Mouse (Mus musculus) lung, embryonic 14.5 days (tissue): ENCODE results near the gene Pnldc1. TPM values are rescaled to one million over a fixed set of nuclear protein-coding genes. Genes with fewer than 3 reads are reported as not detected.
"Not testable (repeated sequence)": the region's sequence is repeated elsewhere in the genome, so short reads cannot be mapped to it uniquely, and the experiment has no call there.

Experiments
- ATAC-seq: fragments of 200-750 bp; cut with Nextera tagmentation; 2 replicates; pipeline ENCODE4 v1.8.0; 2017; ENCODE audit warnings: mild to moderate bottlenecking, moderate TSS enrichment, moderate library complexity; ENCODE audit not compliant: insufficient read depth
- DNase-seq: peaks from one replicate; pipeline ENCODE4 v3.0.0-alpha.2; 2015
- H3K27ac ChIP-seq: fragments of 300-500 bp; sonication (generic); 2 replicates; pipeline ENCODE4 v1.5.1; 2014; ENCODE audit warnings: low read depth, mild to moderate bottlenecking, moderate library complexity
- H3K27me3 ChIP-seq: fragments of 300-500 bp; sonication (generic); 2 replicates; pipeline ENCODE4 v1.6.1; 2014; ENCODE audit warnings: low read length, control low read depth; ENCODE audit not compliant: insufficient read depth
- H3K36me3 ChIP-seq: fragments of 300-500 bp; sonication (generic); 2 replicates; pipeline ENCODE4 v1.6.1; 2014; ENCODE audit warnings: control low read depth; ENCODE audit not compliant: insufficient read depth
- H3K4me1 ChIP-seq: fragments of 300-500 bp; sonication (generic); 2 replicates; pipeline ENCODE4 v1.6.1; 2014; ENCODE audit warnings: antibody characterized with exemption, control low read depth; ENCODE audit not compliant: insufficient read depth
- H3K4me2 ChIP-seq: fragments of 300-500 bp; sonication (generic); 2 replicates; pipeline ENCODE4 v1.6.1; 2014; ENCODE audit warnings: mild to moderate bottlenecking
- H3K4me3 ChIP-seq: fragments of 300-500 bp; sonication (generic); 2 replicates; pipeline ENCODE4 v1.5.1; 2014; ENCODE audit warnings: low read depth, low read length
- H3K9ac ChIP-seq: fragments of 300-500 bp; sonication (generic); 2 replicates; pipeline ENCODE4 v1.6.1; 2014
- H3K9me3 ChIP-seq: fragments of 300-500 bp; sonication (generic); 2 replicates; pipeline ENCODE4 v1.6.1; 2016; ENCODE audit warnings: low read depth, low read length, control low read depth
- CTCF ChIP-seq: IDR thresholded peaks from 2 replicates; pipeline ENCODE4 v1.5.1; 2016; ENCODE audit warnings: antibody characterized with exemption, low read depth
- WGBS: fragments of 180-500 bp; shearing (Covaris S2); extraction: QIAGEN DNeasy Blood & Tissue Kit; methylation state at CpG from one replicate; pipeline ENCODE4 v1.1.7; 2014; 5-methylcytosine and 5-hydroxymethylcytosine counted together
- polyA plus RNA-seq: library from polyadenylated mRNA; unstranded; fragments of >200 nt; fragmentation: Nextera tagmentation; extraction: Ambion mirVana; gene quantifications from 2 replicates; pipeline ENCODE4 v1.2.1, GENCODE M21; 2014

The Pnldc1 gene
- polyA plus RNA-seq, 1 experiment from 2014 or later, result 1.4 TPM

DNA sequence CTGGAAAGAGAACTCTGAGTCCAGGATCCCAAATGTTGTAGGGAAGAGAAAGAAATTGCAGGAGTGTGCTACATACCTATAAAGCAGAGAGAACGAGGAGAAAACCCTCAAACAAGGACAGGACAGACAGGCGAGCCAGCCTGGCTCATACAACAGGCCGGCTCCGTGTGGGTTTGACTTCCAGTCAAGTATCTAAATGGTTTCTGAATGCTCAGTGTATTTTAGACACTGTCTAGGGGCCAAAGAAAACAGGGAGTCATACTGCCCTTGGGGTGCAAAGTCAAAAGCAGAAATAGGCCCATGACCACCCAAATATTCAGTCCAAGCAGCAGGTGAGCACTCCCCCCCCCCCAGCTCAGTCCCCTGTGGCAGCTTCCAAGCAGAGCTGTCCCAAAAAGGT lies 4.2 kb downstream of the Pnldc1 start:
- Histone ChIP-seq H3K9ac (no peak overlapping the region), H3K4me3 (no peak overlapping the region), H3K4me2 (no peak overlapping the region), H3K36me3 (peaks cover 13% of the 10 kb centered on the region), H3K9me3 (no peaks in the 10 kb centered on the region), H3K4me1 (no peaks in the 10 kb centered on the region), H3K27ac (no peak overlapping the region), H3K27me3 (no peaks in the 10 kb centered on the region)
- DNase-seq (no peak), ATAC-seq (no peak)
- TF ChIP-seq CTCF, result no peak
- 76% methylated on average over 4 of the region's 4 CpGs for WGBS

GRCm38 (mm10) chr17:12904349-12904748 lies 5.7 kb downstream of the Pnldc1 start:
- Histone ChIP-seq H3K27me3 (no peaks in the 10 kb centered on the region), H3K36me3 (0 out of 2 replicates have a peak, but pooled peaks cover 10% of the 10 kb centered on the region), H3K4me3 (no peak overlapping the region), H3K4me1 (no peaks in the 10 kb centered on the region), H3K9me3 (no peaks in the 10 kb centered on the region), H3K27ac (no peak overlapping the region), H3K9ac (no peak overlapping the region), H3K4me2 (no peak overlapping the region)
- 88% methylated on average over 1 of the region's 1 CpGs for WGBS
- no peak for TF ChIP-seq CTCF
- no peak for DNase-seq
- ATAC-seq, result no peak

DNA sequence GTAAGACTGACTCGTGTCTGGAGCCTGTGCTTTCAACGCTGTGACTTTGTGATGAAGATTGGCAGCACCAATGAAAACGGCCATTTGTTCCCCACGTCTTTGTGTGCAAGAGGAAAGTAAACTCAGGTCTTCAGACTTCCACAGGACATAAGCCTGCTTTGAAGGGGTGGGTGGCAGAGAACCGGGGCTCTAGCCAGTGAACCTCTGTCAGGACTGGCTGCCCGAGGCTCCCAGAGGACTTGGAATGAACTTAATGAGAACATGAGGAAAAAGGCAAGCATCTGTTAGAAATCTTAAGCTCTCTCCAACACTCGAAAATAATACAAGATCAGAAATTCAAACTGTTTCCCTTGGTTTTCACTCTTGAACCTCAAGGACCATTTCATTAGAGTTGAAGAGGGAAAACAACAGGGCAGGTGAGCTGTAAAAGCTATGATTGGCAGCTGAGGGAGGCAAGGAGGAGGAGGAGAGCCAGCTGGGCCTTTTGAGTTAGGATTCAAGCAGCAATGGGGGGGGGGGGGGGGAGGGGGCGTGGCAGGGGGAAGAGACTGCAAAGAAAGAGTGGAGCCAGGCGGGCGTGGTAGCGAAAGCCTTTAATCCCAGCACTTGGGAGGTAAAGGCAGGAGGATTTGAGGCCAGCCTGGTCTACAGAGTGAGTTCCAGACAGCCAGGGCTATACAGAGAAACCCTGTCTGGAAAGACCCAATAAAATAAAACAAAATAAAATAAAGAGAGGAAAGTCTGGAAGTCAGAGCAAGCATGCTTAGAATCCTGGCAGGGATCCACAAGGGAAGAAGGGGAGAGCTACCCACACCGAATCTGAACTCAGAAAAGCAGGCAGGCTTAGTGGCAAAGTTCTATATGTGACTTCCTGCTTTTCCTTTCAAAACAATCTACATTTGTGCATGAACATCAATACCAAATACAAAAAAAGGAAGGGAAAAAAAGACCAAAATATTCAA lies 6.4 kb downstream of the Pnldc1 start:
- H3K4me1 ChIP-seq, result no peaks in the 10 kb centered on the region
- no peak overlapping the region for H3K4me3 ChIP-seq
- no peaks in the 10 kb centered on the region for H3K27me3 ChIP-seq
- peak; percentile 47 for DNase-seq
- no peak for TF ChIP-seq CTCF
- H3K4me2 ChIP-seq, result no peak overlapping the region
- no peak overlapping the region for H3K9ac ChIP-seq
- H3K9me3 ChIP-seq, result no peaks in the 10 kb centered on the region
- H3K27ac ChIP-seq, result peak overlapping the region; percentile 61
- peak; percentile 57 for ATAC-seq
- 0 out of 2 replicates have a peak, but pooled peaks cover 10% of the 10 kb centered on the region for H3K36me3 ChIP-seq
- 49% methylated on average over 11 of the region's 12 CpGs for WGBS

GRCm38 (mm10) chr17:12902291-12902690 lies 7.7 kb downstream of the Pnldc1 start:
- DNase-seq (no peak), ATAC-seq (no peak)
- Histone ChIP-seq H3K4me2 (no peak overlapping the region), H3K9ac (no peak overlapping the region), H3K36me3 (0 out of 2 replicates have a peak, but pooled peaks cover 10% of the 10 kb centered on the region), H3K4me3 (no peak overlapping the region), H3K27ac (0 out of 2 replicates have a peak overlapping the region, but pooled peaks have one; percentile 6), H3K4me1 (no peaks in the 10 kb centered on the region), H3K9me3 (no peaks in the 10 kb centered on the region), H3K27me3 (no peaks in the 10 kb centered on the region)
- no peak for TF ChIP-seq CTCF
- 89% methylated on average over 6 of the region's 6 CpGs for WGBS

DNA sequence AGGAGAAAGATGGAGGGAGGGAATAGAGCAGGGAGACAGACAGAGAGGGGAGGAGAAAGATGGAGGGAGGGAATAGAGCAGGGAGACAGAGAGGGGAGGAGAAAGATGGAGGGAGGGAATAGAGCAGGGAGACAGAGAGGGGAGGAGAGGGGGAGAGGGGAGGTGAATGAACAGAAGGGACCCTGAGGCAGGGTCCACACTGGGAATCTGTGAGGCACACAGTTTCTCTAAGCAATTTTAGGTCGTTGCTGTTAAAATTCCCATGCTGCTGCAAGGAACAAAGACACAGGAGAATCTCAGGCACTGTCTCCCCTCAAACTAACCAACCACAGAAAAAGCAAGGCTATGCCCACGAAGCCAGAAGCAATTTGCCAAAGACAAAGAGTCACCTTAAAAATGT lies 11.4 kb downstream of the Pnldc1 start:
- not testable (repeated sequence) for H3K4me2 ChIP-seq, H3K36me3 ChIP-seq, H3K27me3 ChIP-seq, H3K9me3 ChIP-seq, H3K4me1 ChIP-seq, H3K9ac ChIP-seq, H3K4me3 ChIP-seq, ATAC-seq
- DNase-seq, result peak; percentile 13
- peak overlapping the region; percentile 50; the same call in 1 of the 2 replicates for H3K27ac ChIP-seq
- whole genome bisulfite sequencing, result 35% methylated on average over 2 of the region's 2 CpGs

DNA sequence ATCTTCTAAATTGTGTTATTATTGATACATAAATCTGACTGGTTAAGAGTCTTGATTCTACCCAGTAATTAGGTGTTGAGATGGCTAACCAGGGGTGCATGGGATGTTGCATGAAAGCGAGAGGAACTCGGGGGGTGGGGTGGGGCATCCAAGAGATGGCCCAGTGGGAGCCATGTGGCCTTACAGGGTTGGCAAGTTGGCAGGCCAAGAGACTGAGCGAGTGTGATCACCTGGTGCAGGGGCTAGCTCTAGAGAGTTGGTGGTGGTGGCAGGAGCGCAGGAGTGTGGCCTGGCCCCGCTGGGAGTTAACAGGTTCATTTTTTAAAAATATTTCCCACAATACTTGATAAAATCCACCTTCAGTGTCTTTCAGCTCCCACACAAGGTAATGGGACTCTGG lies 12.4 kb downstream of the Pnldc1 start:
- Histone ChIP-seq H3K9me3 (no peaks in the 10 kb centered on the region), H3K27ac (no peak overlapping the region; the same call in 1 of the 2 replicates), H3K27me3 (no peaks in the 10 kb centered on the region), H3K4me2 (no peak overlapping the region), H3K4me3 (no peak overlapping the region), H3K36me3 (0 out of 2 replicates have a peak, but pooled peaks cover 4% of the 10 kb centered on the region), H3K4me1 (no peaks in the 10 kb centered on the region), H3K9ac (no peak overlapping the region)
- ATAC-seq (no peak), DNase-seq (no peak)
- TF ChIP-seq CTCF, result no peak
- 89% methylated on average over 5 of the region's 5 CpGs for WGBS

DNA sequence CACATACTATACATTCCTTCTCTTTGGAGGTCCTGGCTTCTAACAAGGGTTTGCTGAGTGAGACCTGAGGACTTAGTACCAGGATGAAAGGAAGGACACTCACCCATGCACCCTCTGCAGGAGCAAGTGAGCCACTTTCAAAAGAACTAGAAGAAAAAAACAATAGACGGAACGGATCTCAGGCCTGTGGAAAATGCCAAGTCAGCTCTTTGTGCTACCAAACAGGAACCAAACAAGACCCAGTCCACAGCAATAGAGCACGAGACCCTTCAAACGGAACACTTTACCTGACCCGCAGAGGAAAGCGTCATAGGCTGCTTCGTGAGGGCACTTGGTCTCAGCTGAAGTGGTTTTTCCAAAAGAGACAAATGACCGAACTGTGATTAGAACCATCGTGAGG lies 18.0 kb downstream of the Pnldc1 start:
- Histone ChIP-seq H3K4me3 (no peak overlapping the region), H3K27ac (no peak overlapping the region), H3K27me3 (no peaks in the 10 kb centered on the region), H3K36me3 (peaks cover 4% of the 10 kb centered on the region; the same call in 1 of the 2 replicates), H3K4me1 (no peaks in the 10 kb centered on the region), H3K4me2 (no peak overlapping the region), H3K9ac (no peak overlapping the region), H3K9me3 (no peaks in the 10 kb centered on the region)
- no peak for DNase-seq
- TF ChIP-seq CTCF, result no peak
- 85% methylated on average over 9 of the region's 9 CpGs for WGBS
- ATAC-seq, result no peak
